Mouse (Mus musculus) telencephalon, adult 2 months (tissue): ENCODE results near the gene Rtl8b.
"Not testable (repeated sequence)": the region's sequence is repeated elsewhere in the genome, so short reads cannot be mapped to it uniquely, and the experiment has no call there.

Experiments used
- DNase-seq: peaks from one replicate; pipeline ENCODE4 v3.0.0-alpha.2; 2011; ENCODE audit warnings: low read depth, low spot score

Rtl8b gene

GRCm38 (mm10) chrX:53670294-53670693, at the start of gene Rtl8b:
TSS of gene Rtl8b (minus strand) at chrX:53670408.
- peak; percentile 94 for DNase-seq

- DNase-seq: peak; percentile 18
These were observed 46.3 kb upstream of the Rtl8b start for GRCm38 (mm10) chrX:53716323-53717182.

GRCm38 (mm10) chrX:53715942-53716322, 45.7 kb upstream of the Rtl8b start:
- DNase-seq: no peak

GRCm38 (mm10) chrX:53702673-53703072, 32.5 kb upstream of the Rtl8b start:
- DNase-seq: no peak

- no peak for DNase-seq
These were observed 29.0 kb upstream of the Rtl8b start for GRCm38 (mm10) chrX:53699225-53699624.

GRCm38 (mm10) chrX:53694008-53694777, 24.0 kb upstream of the Rtl8b start:
- DNase-seq: no peak

- DNase-seq: no peak
These were observed 22.9 kb upstream of the Rtl8b start for GRCm38 (mm10) chrX:53693141-53693540.

- DNase-seq: no peak
These were observed 21.9 kb upstream of the Rtl8b start for GRCm38 (mm10) chrX:53692065-53692464.

GRCm38 (mm10) chrX:53684676-53685075, 14.5 kb upstream of the Rtl8b start:
- not testable (repeated sequence) for DNase-seq

GRCm38 (mm10) chrX:53682650-53683049, 12.4 kb upstream of the Rtl8b start:
- DNase-seq: not testable (repeated sequence)

- not testable (repeated sequence) for DNase-seq
These were observed 6.7 kb upstream of the Rtl8b start for GRCm38 (mm10) chrX:53676943-53677342.

- not testable (repeated sequence) for DNase-seq
These were observed 488 bp upstream of the Rtl8b start for GRCm38 (mm10) chrX:53670696-53671095.

GRCm38 (mm10) chrX:53669557-53670270, 494 bp downstream of the Rtl8b start:
- not testable (repeated sequence) for DNase-seq

GRCm38 (mm10) chrX:53652917-53653316, 17.3 kb downstream of the Rtl8b start:
- DNase-seq: not testable (repeated sequence)

- DNase-seq: peak; percentile 16
These were observed 24.3 kb downstream of the Rtl8b start for GRCm38 (mm10) chrX:53645885-53646284.

- DNase-seq: peak; percentile 60
These were observed 26.9 kb downstream of the Rtl8b start, which contains the start of gene Rtl8a for GRCm38 (mm10) chrX:53642980-53643961. TSS of gene Rtl8a (minus strand) at chrX:53643682.

- DNase-seq: not testable (repeated sequence)
These were observed 27.6 kb downstream of the Rtl8b start for GRCm38 (mm10) chrX:53642604-53642979.

GRCm38 (mm10) chrX:53638107-53638506, 32.1 kb downstream of the Rtl8b start:
- not testable (repeated sequence) for DNase-seq
